Mouse (Mus musculus): ENCODE results near the gene Gm11639.
A peak's percentile ranks its signal among the peaks of the same experiment; 100 is the strongest.

Gm11639 gene

GRCm38 (mm10) chr11:104685548-104685947 is at the start of gene Gm11639:
Gene Gm11639, plus strand, starts transcription at chr11:104685707.
- no peak for DNase-seq

GRCm38 (mm10) chr11:104637010-104637409 is 48.5 kb upstream of the Gm11639 start:
- no peak for DNase-seq

GRCm38 (mm10) chr11:104638006-104638405 is 47.5 kb upstream of the Gm11639 start:
- DNase-seq: no peak

GRCm38 (mm10) chr11:104638906-104639305 is 46.6 kb upstream of the Gm11639 start:
- DNase-seq: no peak

- DNase-seq: no peak
These were observed 45.9 kb upstream of the Gm11639 start for GRCm38 (mm10) chr11:104639634-104640033.

- no peak for DNase-seq
These were observed 44.6 kb upstream of the Gm11639 start for GRCm38 (mm10) chr11:104640894-104641293.

GRCm38 (mm10) chr11:104643236-104643635 is 42.3 kb upstream of the Gm11639 start:
- DNase-seq: no peak

- no peak for DNase-seq
These were observed 40.1 kb upstream of the Gm11639 start for GRCm38 (mm10) chr11:104645402-104645801.

GRCm38 (mm10) chr11:104646173-104646572 is 39.3 kb upstream of the Gm11639 start:
- no peak for DNase-seq

GRCm38 (mm10) chr11:104646611-104647010 is 38.9 kb upstream of the Gm11639 start:
- no peak for DNase-seq

GRCm38 (mm10) chr11:104647188-104647867 is 38.2 kb upstream of the Gm11639 start:
- no peak for DNase-seq

- no peak for DNase-seq
These were observed 36.9 kb upstream of the Gm11639 start for GRCm38 (mm10) chr11:104648571-104648970.

GRCm38 (mm10) chr11:104660599-104660998 is 24.9 kb upstream of the Gm11639 start:
- no peak for DNase-seq

GRCm38 (mm10) chr11:104661106-104661505 is 24.4 kb upstream of the Gm11639 start:
- DNase-seq: no peak

- DNase-seq: peak; percentile 32
These were observed 23.8 kb upstream of the Gm11639 start for GRCm38 (mm10) chr11:104661531-104662205.

- no peak for DNase-seq
These were observed 22.9 kb upstream of the Gm11639 start for GRCm38 (mm10) chr11:104662573-104662972.

- DNase-seq: no peak
These were observed 22.1 kb upstream of the Gm11639 start for GRCm38 (mm10) chr11:104663241-104663877.

- no peak for DNase-seq
These were observed 21.6 kb upstream of the Gm11639 start for GRCm38 (mm10) chr11:104663878-104664261.

GRCm38 (mm10) chr11:104664441-104664840 is 21.1 kb upstream of the Gm11639 start:
- no peak for DNase-seq

- no peak for DNase-seq
These were observed 18.1 kb upstream of the Gm11639 start for GRCm38 (mm10) chr11:104667399-104667798.

- no peak for DNase-seq
These were observed 12.1 kb upstream of the Gm11639 start for GRCm38 (mm10) chr11:104673412-104673811.

- DNase-seq: no peak
These were observed 10.7 kb upstream of the Gm11639 start for GRCm38 (mm10) chr11:104674768-104675167.

- peak; percentile 48 for DNase-seq
These were observed 7.7 kb downstream of the Gm11639 start for GRCm38 (mm10) chr11:104693235-104693634.

GRCm38 (mm10) chr11:104704097-104704496 is 18.6 kb downstream of the Gm11639 start:
- no peak for DNase-seq

All from right cerebral cortex, adult 18-20 months (tissue).